Mouse (Mus musculus) activated CD4-positive, CD25-positive, alpha-beta regulatory T cell, adult 4 months (primary cell): ENCODE results near the gene Tmco1. TPM values are rescaled to one million over a fixed set of nuclear protein-coding genes. Genes with fewer than 3 reads are reported as not detected.

Experiments used
- ATAC-seq: one replicate; pipeline ENCODE4 v1.8.0; 2017
- polyA plus RNA-seq, 2 experiments: library from polyadenylated mRNA; unstranded; fragments of 100-300 nt; shearing (Covaris generic); gene quantifications; one replicate each; pipeline ENCODE4 v1.2.1; 2017

Gene Tmco1
- polyA plus RNA-seq, 2 experiments from 2014 or later, result 94.8 to 120 TPM

DNA sequence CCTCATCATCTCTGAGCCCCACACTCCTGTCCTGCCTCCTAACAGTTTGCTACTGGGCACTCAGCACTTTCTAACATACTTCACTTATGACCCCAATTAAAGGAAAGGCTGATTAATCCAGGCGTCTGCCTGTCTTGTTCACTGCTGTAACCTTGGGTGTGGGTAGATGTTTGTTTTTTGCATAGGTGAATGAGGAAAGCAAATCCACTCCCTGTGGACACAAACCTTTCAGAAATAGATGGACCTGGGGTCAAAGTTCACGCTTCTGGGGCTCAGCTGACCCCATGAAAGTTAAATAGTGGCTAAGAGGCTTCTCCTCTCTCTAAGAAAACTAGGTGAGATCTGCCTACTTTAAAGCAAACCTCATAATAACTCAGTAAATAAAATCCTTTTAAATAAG, 66.8 kb downstream of the Tmco1 start:
- no peak for ATAC-seq

- no peak for ATAC-seq
Observed at GRCm38 (mm10) chr1:167378019-167378418, 69.8 kb downstream of the Tmco1 start.

DNA sequence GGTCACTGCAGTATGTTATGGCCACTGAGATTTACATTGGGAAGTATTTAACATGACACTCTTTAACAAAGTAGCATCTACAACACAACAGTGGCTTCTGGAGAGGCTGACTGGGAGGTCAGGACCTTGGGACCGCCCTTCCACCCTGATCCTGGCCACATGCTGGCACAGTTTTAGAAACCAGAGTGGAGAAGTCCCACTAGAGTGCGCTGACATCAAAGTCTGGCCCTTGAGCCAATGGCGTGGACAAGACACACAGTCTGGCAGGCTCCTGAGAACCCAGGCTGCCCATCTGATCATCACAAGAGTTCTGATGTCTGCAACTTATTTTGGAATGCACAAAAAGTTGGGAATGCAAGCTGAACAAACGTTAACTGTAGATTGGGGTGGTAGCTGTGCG, 71.6 kb downstream of the Tmco1 start:
- ATAC-seq, result no peak

DNA sequence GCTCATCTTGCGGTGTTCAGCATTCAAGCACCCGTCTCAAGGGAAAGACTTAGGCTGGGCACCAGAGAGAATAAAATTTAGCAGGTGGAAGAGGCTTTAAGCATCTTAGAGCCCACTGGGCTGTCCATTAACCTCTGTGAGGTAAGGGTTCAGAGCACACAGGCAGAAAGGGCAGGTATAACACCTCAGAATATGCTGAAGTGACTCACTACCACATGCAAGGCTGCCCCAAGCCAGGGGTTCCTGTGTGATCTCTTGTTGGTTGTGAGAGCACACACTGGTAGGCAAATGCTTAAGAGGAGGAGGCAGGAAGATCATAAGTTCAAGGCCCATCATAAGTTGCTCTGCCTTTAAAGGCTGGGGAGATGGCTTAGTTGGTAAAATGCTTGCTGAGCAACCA, 72.0 kb downstream of the Tmco1 start:
- ATAC-seq, result no peak

DNA sequence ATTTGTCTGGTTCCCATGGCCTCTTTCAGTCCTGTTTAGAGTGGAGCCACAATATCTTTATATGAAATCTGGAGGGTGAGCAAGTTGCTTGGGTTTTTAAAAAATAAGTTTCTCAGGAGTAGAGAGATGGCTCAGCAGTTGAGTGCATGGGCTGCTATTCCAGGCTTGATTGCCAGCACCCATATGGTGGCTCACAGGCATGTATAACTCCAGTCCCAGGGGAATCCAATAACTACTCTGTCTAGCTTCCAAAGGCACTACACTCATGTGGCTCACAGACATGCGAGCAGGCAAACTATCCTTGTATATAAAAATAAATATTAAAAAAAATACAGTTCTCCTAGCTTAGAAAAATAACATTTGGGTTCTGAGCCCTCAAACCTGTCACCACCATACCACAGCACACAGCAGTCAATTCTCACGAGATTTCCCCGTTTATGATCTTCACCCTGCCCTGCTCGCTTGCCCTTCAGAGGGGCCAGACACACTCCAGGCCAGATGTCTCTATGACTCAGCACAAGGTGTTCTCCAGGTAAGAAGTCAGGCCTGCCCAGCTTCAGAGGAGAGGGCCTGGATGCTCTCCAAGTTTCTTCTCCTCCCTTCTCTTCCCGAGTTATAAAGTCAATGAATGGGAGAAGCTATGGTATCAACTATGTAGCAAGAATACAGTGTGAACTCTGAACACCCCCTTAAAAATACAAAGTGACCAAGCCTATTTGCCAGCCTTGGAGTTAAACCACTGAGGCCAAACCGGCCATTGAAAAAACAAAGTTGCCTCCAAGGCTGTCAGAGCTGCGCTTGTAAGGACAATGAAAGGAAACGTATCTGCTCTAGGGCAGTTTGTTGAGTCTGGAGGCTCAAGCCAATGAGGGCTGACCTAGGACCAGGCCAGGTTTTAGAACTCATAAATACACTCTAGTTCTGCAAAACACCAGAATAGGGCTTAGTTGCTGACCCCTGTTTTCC, 73.2 kb downstream of the Tmco1 start:
- ATAC-seq, result no peak

DNA sequence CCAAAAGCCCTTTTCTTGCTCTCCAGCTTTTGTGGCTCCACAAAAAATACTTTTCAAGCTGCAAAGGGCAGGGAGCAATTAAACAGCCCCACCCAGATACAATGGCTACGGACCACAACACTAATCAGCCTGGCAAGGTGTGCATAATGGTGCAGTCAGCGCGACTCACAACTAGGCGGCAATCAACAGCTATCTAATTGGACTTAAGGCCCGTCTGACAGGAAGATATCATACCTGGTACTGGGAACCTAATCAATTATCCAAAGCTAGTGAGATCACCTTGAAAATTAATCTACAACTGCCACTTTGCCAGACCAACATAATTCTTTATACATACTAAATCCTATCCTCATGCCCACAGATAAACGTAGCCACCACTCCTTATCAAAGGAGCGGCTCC, 74.1 kb downstream of the Tmco1 start:
- no peak for ATAC-seq

- no peak for ATAC-seq
Observed at GRCm38 (mm10) chr1:167382763-167383162, 74.6 kb downstream of the Tmco1 start.

DNA sequence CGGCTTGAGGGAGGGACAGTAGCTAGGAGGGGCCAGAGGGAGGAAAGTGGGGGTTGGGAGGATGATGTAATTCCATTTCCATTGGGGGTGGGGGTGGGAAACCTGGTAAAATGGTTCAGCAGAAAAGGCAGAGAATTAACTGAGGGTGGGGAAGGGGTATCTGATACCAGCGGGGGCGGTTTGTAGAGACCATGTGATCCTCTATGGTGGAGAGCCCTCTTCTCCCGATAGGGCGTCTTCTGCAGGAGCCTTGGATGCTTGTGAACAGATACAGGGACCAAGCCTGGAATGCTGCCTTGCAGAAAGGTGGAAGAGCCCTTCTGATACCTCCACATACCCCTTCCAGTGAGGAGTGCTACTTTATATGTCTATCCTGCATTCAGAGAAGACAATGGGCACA, 75.0 kb downstream of the Tmco1 start:
- ATAC-seq, result no peak

Other genes with a start within 250 kb of the Tmco1 start
- gene Uck2, start 23.1 kb upstream of the Tmco1 start, polyA plus RNA-seq, result 10 to 100 TPM; 18.6 to 31.8 TPM
- gene Aldh9a1, start 41.6 kb downstream of the Tmco1 start, polyA plus RNA-seq, result 10 to 100 TPM; 44.8 to 45.7 TPM
- 1 to 10 TPM; 1.5 to 2.6 TPM for gene Mgst3, start 85.5 kb downstream of the Tmco1 start, polyA plus RNA-seq
- not detected for gene Lrrc52, start 158.4 kb downstream of the Tmco1 start, polyA plus RNA-seq